Mouse (Mus musculus): ENCODE results near the gene Cdk2ap1. TPM values are rescaled to one million over a fixed set of nuclear protein-coding genes. Genes with fewer than 3 reads are reported as not detected.
"Not testable (repeated sequence)": the region's sequence is repeated elsewhere in the genome, so short reads cannot be mapped to it uniquely, and the experiment has no call there.

Gene Cdk2ap1
- total and polyA plus RNA-seq, 3 experiments = 88.7 to 168 (median 161) TPM

DNA sequence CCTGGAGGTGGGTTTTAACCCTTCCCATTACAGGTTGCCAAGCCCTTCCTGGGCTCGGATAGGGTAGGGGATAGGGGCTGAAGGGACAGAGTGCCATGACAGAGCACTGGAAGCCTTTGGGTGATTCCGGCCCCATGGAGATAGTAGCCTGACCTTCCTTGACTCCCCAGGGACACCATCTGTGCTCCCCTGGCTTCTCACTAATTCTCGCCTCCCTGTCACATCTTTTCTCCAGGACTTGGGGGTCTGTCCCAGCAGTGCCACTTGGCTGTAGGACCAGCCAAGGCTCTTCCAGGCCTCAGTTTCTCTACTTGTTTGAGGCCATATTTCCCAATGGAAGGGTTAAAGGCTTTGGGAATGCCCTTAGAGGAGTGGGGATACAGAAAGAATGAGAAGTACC lies 11.3 kb downstream of the Cdk2ap1 start:
- no peak for DNase-seq

DNA sequence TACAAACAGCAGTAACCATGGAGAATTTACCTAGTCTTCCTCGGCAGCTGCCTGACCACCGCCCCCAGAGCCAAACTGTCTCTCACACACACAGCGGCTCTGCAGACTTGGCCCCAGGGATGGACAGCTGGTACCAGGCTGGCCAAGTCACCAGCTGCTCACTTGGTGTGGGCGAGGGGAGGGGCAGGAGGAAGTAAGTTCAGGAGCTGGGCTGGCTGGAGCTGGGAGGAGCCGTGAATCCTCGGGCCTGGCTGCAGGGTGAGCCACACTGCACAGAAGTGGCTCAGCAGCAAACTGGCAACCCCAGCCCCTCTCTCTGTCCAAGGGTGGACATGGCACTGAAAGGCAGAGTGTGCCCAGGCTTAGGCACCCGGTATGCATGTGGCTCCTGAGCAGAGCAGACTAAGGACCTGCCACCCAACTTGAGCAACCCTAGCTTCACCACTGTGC lies 11.7 kb downstream of the Cdk2ap1 start:
- peak; percentile 89 for DNase-seq

DNA sequence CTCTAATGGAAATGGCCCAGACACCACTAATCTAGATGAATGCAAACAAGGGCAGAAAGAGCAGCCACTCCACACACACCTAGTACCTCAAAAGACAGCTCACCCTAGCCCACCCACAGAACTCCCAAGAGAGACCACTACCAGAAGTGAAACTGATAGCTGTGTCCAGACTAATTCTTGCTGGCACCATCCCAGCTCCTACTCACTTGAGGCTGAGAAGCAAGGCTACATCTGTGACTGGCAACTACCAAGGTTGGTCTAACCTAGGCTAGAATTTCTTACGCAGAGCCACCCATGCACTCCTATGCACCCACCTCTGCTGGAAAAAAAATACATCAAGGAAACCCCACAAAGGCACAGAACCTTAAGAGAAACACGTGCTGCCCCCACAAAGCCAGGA lies 12.5 kb downstream of the Cdk2ap1 start:
- DNase-seq = no peak

DNA sequence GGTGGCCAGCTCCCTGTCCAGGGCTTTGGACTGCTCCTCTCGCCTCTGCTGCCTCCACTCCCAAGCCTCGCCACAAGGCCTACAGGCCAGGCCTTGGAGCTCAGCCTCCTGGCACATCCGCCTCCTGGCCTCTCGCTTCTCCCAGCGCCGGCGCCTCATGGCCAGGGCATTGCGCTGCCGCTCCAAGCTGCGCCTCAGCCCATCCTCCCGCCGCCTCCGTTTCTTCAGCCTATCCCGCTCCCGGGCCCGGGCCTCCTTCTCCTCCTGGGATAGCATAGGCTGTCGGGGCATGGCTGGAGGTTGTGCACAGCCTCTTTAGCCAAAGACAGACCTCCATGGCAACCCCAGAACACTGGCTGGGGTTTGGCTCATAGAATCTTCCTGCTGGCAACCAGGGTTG lies 13.7 kb downstream of the Cdk2ap1 start:
- peak; percentile 81 for DNase-seq

DNA sequence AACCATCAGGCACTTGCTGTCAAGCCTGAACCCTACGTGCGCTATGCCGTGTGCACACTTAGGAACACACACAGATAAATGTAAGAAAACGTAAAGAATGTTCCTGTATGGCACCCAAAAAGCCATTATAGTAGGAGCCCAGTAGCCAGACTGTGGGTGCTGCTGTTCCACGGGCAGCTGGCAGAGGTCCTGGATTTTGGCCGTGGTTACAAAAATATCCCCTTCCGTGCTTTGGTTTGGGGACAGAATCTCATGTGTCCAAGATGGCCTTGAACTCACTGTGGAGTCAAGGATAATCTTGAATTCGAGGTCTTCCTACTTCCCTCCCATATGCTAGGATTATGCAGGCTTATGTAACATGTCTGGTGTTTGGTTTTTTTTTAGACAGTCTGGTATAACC lies 20.0 kb downstream of the Cdk2ap1 start:
- no peak for DNase-seq

DNA sequence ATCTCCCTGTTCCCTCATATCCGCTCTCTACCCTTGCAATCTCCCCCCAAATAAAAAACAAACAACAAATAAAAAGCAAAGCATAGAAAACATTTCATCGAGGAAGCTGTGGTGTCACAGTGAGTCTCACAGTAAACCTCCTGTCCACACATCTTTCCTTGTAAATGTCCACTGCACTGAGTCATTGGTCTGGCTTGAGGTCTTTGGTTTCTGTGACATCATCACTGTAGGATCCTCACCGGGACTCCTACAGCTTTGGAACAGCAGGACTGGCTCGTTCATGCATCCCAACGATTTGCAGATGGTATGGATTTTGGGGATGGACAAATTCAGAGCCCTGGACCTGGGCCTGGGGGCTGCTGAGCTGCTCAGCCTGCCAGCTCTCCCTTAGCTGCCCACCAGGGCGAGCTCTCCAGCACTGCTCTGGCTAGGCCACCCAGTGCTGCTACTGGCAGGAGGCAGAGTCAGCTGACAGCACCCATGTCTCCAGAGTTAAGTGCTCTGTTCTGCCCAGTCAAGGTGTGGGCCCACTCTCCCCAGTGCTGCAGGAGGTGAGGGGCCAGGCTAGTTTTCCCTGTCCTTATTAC lies 21.0 kb downstream of the Cdk2ap1 start:
- DNase-seq = peak; percentile 41

DNA sequence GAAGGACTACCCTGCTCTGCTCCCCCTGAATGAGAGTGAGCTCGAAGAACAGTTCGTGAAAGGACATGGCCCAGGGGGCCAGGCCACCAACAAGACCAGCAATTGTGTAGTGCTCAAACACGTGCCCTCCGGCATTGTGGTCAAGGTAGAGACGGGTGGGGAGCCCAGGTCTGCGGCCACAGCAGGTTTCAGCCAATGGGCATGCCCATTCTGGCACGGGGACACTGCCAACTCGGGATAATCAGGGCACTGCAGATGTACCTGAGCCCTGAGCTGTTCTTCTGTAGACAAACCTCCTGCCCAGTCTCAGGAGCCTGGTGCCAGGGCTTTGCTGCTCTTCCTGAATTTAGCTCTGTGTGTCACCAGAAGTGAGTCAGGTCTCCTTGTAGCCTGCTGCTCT lies 24.1 kb downstream of the Cdk2ap1 start:
- no peak for DNase-seq

DNA sequence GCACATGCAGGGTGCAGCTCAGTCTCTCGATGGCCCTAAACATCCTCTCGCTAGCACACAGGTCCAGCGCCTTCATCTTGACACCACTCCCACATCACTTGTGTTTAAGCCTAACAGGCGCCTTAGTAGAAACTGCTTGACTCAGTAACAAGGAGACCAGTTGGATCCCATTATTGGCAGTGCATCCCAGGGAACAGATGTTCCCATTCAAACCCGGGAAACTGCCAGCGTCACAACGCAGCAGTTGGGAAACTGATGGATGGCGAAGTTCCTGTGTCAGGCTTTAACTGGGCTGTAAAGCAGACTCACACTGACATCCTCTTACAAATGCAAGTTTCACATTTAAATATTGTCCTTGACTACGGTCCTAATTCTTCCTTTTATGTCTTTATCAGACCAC lies 25.0 kb downstream of the Cdk2ap1 start:
- no peak for DNase-seq

DNA sequence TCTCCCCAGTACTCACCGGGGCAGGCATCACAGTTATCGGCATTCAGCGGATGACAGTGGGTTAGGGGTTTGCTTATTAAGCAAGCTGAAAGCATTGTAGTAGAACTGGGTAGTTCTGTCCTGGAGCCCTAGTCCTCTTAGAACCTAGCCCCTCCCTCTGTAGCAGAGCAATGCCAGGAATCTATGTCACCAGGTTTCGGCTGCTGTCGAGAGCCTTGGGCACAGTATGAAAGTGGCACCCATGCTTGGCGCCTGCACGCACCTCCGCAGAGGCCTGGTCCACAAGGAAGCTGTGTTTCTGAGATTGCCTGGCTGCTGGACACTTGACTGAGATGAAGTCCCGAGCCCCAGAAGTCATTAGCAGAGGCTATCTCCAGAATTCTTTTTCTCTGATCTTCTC lies 25.8 kb downstream of the Cdk2ap1 start:
- DNase-seq = no peak

DNA sequence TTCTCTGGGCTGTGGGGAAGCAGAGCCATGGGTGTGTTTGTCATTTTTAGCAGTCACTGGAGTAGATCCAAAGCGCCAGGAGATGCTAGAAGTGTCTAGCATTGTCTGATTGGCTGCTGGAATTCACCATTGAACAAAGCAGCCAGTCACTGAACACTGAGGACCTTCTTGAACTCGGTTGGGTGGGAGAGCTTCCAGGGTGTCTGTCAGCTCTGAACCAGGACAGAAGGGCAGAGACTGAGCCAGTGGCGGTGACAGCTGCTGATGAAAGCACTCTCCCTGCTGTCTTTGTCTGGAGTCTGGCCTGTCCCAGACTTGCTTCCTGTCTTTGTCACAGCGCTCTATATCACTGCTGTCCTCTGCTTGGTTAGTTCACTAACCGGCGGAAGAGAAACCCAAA lies 28.5 kb downstream of the Cdk2ap1 start:
- peak; percentile 38 for DNase-seq

DNA sequence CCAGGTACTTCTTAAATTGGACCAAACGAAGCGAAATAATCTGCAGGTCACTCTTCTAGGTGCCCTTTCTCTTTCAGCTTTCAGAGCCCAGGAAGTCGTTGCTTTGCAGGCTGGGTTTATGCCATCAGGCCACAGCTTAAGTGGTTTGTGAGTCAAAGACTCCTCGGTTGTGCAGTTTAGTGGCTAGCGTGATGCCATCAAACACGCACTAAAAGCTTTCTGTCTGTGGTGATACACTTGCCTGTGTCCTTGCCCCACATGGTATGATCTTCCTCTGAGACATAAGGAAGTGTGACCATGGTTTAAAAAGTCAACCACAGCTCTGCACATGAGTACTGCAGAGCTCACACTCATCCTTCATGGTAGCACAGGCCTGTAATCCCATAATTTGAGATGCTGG lies 32.8 kb downstream of the Cdk2ap1 start:
- no peak for DNase-seq

DNA sequence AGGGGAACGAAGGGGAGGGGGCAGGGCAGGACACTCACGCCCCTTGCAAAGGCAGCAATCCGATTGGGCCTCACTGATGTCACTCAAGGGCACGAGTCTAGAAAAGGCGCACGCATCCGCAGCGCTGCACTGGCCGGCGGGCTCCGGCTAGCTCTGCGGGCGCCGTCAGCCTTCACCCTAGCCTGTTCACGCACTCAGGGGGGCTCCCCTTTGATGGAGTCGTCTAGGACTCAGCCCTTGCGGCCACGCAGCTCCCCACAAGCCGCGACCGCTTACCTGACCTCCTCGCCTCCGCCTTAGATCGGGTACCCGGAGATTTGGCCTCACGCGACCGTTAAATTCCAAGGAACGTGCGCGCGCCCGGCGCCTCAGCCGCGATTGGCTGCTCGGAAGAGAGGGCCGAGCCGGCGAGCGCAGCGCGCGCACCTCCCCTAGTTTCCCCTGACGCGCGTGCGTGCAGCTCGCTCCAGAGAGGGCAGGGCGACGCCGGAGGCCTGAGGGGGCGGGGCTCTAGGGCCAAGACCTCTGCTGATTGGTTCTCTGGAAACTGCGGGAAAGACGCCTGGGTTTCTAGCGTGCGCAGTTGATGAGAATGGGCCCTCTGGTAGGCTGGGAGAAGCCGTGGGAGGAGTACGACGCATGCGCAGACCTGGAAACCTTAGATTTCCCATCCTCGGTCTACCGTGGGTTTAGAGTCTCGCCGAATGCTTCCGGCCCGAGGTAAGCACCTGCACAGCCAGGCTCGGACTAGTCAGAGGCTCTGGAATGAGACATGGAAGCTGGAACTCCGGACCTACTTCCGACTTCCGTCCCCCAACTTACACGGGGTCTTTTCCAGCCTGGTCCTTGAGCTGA lies 35.1 kb downstream of the Cdk2ap1 start, which contains the start of the genes Mphosph9 and 2810006K23Rik:
Gene Mphosph9, minus strand, starts transcription at position 463 of the 855 bp plus-strand sequence.
Gene 2810006K23Rik, plus strand, starts transcription at position 580 of the 855 bp plus-strand sequence.
- DNase-seq = peak; percentile 100

DNA sequence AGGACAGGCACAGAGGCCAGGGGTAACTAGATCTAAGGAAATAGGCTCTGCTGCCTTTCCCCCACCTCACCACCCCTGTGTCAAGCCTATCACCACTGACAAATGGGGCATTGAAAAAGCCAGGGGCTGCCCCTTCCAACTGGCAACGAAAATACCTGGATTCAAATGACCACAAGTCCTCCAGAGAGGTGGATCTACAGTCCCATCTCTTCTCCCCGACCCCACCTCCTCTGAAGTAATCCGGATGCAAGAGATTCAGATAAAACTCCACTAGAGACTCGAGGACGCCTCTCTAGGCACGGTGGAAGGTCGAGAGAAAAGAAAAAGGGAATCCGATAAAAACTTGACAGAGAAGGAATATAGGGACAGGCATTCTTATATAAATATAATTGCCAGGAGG lies 36.1 kb downstream of the Cdk2ap1 start:
- DNase-seq = no peak

DNA sequence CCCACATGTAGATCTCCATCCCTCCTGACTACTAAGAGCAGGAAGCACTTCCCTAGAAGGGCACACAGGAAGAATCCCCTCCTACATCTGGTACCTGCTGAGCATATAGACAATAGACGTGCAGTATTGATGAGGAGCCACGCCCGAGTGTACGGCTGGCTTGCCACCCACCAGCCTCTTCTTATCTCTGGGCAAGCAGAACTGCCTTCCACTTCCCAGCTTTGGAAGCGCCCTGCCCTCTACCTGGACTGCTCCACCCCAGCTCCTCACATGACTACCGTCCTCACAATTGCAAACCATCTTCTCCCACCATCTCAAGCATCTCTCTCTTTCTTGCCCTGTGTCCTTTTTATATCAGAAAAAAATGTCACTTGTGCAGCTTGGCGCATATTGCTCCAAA lies 45.2 kb downstream of the Cdk2ap1 start:
- no peak for DNase-seq

DNA sequence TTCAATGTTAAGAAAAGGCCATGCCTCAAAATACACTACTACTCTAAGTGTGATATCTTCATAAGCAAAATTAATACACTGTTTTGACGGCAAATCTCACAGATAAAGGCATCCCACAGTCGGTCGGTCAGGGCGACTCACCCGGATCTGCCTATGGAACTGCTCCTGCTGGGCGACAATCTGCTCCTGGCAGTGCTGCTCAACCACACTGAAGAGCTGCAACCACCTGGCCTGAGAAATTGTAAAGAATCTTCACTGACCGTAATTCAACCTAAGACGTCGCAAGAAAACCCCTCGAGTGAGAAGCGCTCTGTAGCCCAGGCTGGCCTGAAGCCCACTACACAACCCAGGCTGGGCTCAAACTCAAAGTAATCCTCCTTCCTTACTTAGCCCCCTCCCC lies 46.9 kb downstream of the Cdk2ap1 start:
- DNase-seq = no peak

DNA sequence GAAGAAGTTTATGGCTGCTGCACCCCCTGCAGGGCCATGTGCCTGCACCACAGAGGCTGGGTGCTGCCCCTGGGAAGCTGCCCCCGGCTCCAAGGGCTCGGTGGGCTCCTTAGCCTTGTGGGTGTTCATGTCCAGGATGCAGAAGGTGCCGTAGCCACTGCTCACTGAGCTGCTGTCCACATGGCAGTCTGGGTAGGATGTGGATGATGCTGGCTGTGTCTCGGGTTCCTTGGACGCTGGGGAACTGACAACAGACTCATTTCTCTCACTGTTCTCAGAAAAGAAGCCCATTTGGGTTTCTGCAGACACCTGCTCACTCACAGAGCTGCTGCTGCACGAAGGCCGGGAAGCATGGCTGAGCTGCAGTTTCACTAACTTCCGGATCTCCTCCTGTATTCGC lies 47.4 kb downstream of the Cdk2ap1 start:
- DNase-seq = no peak

DNA sequence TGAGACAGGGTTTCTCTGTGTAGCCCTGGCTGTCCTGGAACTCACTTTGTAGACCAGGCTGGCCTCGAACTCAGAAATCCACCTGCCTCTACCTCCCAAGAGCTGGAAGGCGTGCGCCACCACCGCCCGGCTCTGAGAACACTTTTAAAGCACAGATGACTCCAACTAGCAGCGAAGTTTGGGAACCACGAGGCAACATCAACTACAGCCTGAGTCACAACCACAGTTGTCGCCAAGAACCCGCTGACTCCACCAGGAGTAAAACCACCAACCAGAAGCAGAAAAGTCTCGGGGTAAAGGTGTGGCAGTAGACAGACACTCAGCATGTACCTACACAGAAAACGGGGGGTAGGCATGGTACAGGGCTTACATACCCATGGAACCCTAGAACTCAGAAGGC lies 52.8 kb downstream of the Cdk2ap1 start:
- no peak for DNase-seq

DNA sequence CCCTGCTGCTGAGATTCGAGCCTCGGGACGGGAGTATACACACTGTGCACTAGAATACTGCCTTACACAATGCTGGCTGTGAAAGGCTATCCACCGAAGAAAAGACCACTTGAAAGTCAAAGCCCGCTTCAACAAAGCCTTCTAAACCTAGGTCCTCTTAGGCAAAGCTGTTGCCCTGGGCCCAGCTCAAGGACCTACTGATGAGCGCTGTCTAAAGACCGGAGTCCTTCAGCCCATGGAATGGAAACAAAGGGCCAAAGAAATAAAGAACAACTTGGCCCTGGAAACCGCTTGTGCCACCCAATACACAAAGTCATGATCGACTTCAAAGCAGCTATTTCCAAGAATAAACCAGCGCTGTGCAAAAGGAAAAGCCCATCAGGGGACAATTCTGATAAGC lies 53.7 kb downstream of the Cdk2ap1 start:
- peak; percentile 11 for DNase-seq

DNA sequence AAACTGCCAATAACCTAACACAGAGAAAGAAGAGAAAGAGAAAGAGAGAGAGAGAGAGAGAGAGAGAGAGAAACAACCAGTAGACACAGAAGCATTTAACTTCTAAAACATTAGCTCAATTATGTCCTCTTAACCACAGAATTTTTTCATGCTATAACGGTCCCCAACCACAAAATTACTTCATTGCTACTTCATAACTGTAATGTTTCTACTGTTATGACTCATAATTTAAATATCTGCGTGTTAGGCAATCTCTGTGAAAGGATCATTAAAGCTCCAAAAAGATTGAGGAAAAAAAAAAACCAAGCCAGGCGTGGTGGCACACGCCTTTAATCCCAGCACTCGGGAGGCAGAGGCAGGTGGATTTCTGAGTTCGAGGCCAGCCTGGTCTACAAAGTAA lies 60.0 kb downstream of the Cdk2ap1 start:
- DNase-seq = not testable (repeated sequence)

DNA sequence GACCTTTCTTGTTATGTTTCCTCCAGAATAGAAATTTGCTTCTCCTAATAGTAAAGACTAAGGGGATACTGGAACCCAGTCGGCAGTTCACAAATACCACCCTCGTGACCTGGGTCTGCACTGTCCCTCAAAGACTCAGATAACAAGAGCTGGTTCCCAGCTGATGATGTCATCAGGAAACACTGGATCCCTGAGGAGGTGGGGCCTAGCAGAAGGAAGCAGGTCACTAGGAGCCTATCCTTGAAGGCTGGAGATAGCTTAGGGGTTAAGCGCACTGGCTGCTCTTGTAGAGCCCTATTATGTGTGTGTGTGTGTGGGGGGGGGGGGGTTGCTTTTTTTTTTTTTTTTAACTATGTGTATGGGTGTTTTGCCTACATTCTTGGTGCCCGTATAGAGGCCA lies 62.8 kb downstream of the Cdk2ap1 start:
- no peak for DNase-seq

DNA sequence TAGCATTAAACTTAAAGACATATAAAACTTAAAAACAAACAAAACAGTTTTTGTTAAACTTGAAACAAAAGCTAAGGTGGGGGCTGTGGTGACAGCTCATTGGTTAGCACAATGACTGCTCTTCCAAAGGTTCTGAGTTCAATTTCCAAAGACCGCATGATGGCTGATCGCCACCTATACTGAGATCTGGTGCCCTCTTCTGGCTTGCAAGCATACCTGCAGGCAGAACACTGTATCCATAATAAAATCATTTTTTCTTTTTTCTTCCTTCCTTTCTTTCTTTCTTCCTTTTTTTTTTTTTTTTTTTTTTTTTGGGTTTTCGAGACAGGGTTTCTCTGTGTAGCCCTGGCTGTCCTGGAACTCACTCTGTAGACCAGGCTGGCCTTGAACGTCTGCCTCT lies 63.6 kb downstream of the Cdk2ap1 start:
- DNase-seq = not testable (repeated sequence)

DNA sequence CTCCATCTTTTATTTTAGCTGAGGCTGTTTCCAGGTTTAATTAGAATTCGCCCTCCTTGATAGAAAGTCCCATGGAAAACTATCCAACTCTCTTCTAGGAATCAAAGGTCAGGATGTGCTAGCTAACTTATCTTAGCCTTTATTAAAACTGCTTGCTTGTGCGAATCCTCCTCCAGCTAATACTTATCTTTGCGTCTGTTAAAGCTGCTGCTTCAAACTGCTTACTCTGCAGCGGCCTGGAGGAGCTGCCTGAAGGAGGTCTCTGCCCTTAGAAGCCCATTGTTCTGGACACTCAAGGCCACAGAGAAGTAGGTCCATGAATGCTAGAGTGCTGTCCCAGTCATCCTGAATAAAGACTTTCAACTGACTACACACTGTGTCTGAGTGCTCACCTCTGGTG lies 66.4 kb downstream of the Cdk2ap1 start:
- DNase-seq = no peak

Data from adrenal gland, adult 2 months (tissue).